Mouse (Mus musculus) thymus, adult 2 months (tissue): ENCODE data around the gene Tmem203.

Source experiments
- CTCF ChIP-seq: fragments of 200-500 bp; IDR thresholded peaks from 2 replicates; pipeline ENCODE4 v1.5.1; 2012; ENCODE audit warnings: mild to moderate bottlenecking, control low read depth, low read length, moderate library complexity, borderline replicate concordance; ENCODE audit not compliant: control insufficient read depth, poor library complexity, insufficient read depth; ENCODE audit errors: extremely low read depth
- POLR2A ChIP-seq: fragments of 200-500 bp; IDR thresholded peaks from 2 replicates; pipeline ENCODE4 v1.6.1; 2012; ENCODE audit warnings: mild to moderate bottlenecking, low read length, control low read depth, moderate library complexity; ENCODE audit not compliant: control insufficient read depth, poor library complexity, insufficient read depth; ENCODE audit errors: extremely low read depth

- TF ChIP-seq CTCF, result no peak
- no peak for TF ChIP-seq POLR2A
Measured at GRCm38 (mm10) chr2:25267241-25267640, 12.0 kb downstream of the Tmem203 start.
